Mouse (Mus musculus): Measurements from ENCODE around the gene Fam173b. TPM values are rescaled to one million over a fixed set of nuclear protein-coding genes. Genes with fewer than 3 reads are reported as not detected.

Gene Fam173b
- total and polyA plus RNA-seq, 2 experiments from 2014 or later: 13.4 to 15.1 TPM

GRCm38 (mm10) chr15:31611976-31612375 lies 10.3 kb downstream of the Fam173b start:
- no peak overlapping the region for H3K4me2 ChIP-seq (ENCODE audit: low read depth, low read length)
- H3K36me3 ChIP-seq (replicated peaks; ENCODE audit: control insufficient read depth, insufficient read depth, low read length): peaks cover 17% of the 10 kb centered on the region
- H3K4me1 ChIP-seq (ENCODE audit: control insufficient read depth, insufficient read depth): no peaks in the 10 kb centered on the region
- DNase-seq (ENCODE audit: low spot score) (no peak), ATAC-seq (ENCODE audit: insufficient read depth, low read depth) (no peak)
- no peak overlapping the region for H3K9ac ChIP-seq (replicated peaks; ENCODE audit: low read depth, low read length)
- WGBS: 90% methylated on average over 4 of the region's 4 CpGs
- H3K27ac ChIP-seq (ENCODE audit: low read depth): no peak overlapping the region
- H3K4me3 ChIP-seq (ENCODE audit: low read depth, low read length): no peak overlapping the region
- TF ChIP-seq CTCF (IDR thresholded peaks at IDR 0.05; ENCODE audit: low read depth) (no peak), EP300 (IDR thresholded peaks at IDR 0.05; ENCODE audit: low read depth) (no peak)
- no peaks in the 10 kb centered on the region for H3K27me3 ChIP-seq (ENCODE audit: control insufficient read depth, insufficient read depth, low read length)
- no peaks in the 10 kb centered on the region for H3K9me3 ChIP-seq (replicated peaks; ENCODE audit: control insufficient read depth, low read length)

- H3K36me3 ChIP-seq (replicated peaks; ENCODE audit: control insufficient read depth, insufficient read depth, low read length): peaks cover 32% of the 10 kb centered on the region
- no peak for DNase-seq (ENCODE audit: low spot score)
- ATAC-seq (ENCODE audit: insufficient read depth, low read depth): no peak
- no peak overlapping the region for H3K4me2 ChIP-seq (ENCODE audit: low read depth, low read length)
- no peak overlapping the region for H3K9ac ChIP-seq (replicated peaks; ENCODE audit: low read depth, low read length)
- H3K4me3 ChIP-seq (ENCODE audit: low read depth, low read length): no peak overlapping the region
- no peaks in the 10 kb centered on the region for H3K9me3 ChIP-seq (replicated peaks; ENCODE audit: control insufficient read depth, low read length)
- H3K27ac ChIP-seq (ENCODE audit: low read depth): no peak overlapping the region
- WGBS: 84% methylated on average over 6 of the region's 6 CpGs
- H3K27me3 ChIP-seq (ENCODE audit: control insufficient read depth, insufficient read depth, low read length): no peaks in the 10 kb centered on the region
- no peaks in the 10 kb centered on the region for H3K4me1 ChIP-seq (ENCODE audit: control insufficient read depth, insufficient read depth)
- TF ChIP-seq CTCF (IDR thresholded peaks at IDR 0.05; ENCODE audit: low read depth) (no peak), EP300 (IDR thresholded peaks at IDR 0.05; ENCODE audit: low read depth) (no peak)
These were observed 12.3 kb downstream of the Fam173b start for GRCm38 (mm10) chr15:31613826-31614453.

GRCm38 (mm10) chr15:31614666-31615065 lies 13.0 kb downstream of the Fam173b start:
- ATAC-seq (ENCODE audit: insufficient read depth, low read depth): no peak
- Histone ChIP-seq H3K27ac (ENCODE audit: low read depth) (no peak overlapping the region), H3K4me2 (ENCODE audit: low read depth, low read length) (no peak overlapping the region), H3K4me1 (ENCODE audit: control insufficient read depth, insufficient read depth) (no peaks in the 10 kb centered on the region), H3K27me3 (ENCODE audit: control insufficient read depth, insufficient read depth, low read length) (no peaks in the 10 kb centered on the region), H3K4me3 (ENCODE audit: low read depth, low read length) (no peak overlapping the region), H3K36me3 (replicated peaks; ENCODE audit: control insufficient read depth, insufficient read depth, low read length) (peaks cover 31% of the 10 kb centered on the region), H3K9me3 (replicated peaks; ENCODE audit: control insufficient read depth, low read length) (no peaks in the 10 kb centered on the region), H3K9ac (replicated peaks; ENCODE audit: low read depth, low read length) (no peak overlapping the region)
- no peak for DNase-seq (ENCODE audit: low spot score)
- no peak for TF ChIP-seq CTCF (IDR thresholded peaks at IDR 0.05; ENCODE audit: low read depth)
- no peak for TF ChIP-seq EP300 (IDR thresholded peaks at IDR 0.05; ENCODE audit: low read depth)
- 84% methylated on average over 2 of the region's 2 CpGs for WGBS

- no peak for DNase-seq (ENCODE audit: low spot score)
- no peak for ATAC-seq (ENCODE audit: insufficient read depth, low read depth)
- Histone ChIP-seq H3K27me3 (ENCODE audit: control insufficient read depth, insufficient read depth, low read length) (no peaks in the 10 kb centered on the region), H3K36me3 (replicated peaks; ENCODE audit: control insufficient read depth, insufficient read depth, low read length) (peaks cover 44% of the 10 kb centered on the region), H3K27ac (ENCODE audit: low read depth) (no peak overlapping the region), H3K4me2 (ENCODE audit: low read depth, low read length) (no peak overlapping the region), H3K4me1 (ENCODE audit: control insufficient read depth, insufficient read depth) (no peaks in the 10 kb centered on the region), H3K4me3 (ENCODE audit: low read depth, low read length) (no peak overlapping the region), H3K9ac (replicated peaks; ENCODE audit: low read depth, low read length) (no peak overlapping the region), H3K9me3 (replicated peaks; ENCODE audit: control insufficient read depth, low read length) (no peaks in the 10 kb centered on the region)
- TF ChIP-seq CTCF (IDR thresholded peaks at IDR 0.05; ENCODE audit: low read depth) (no peak), EP300 (IDR thresholded peaks at IDR 0.05; ENCODE audit: low read depth) (no peak)
- 88% methylated on average over 9 of the region's 9 CpGs for WGBS
These were observed 15.6 kb downstream of the Fam173b start for GRCm38 (mm10) chr15:31617261-31617660.

GRCm38 (mm10) chr15:31619521-31619920 lies 17.9 kb downstream of the Fam173b start:
- peaks cover 41% of the 10 kb centered on the region for H3K36me3 ChIP-seq (replicated peaks; ENCODE audit: control insufficient read depth, insufficient read depth, low read length)
- no peak for DNase-seq (ENCODE audit: low spot score)
- ATAC-seq (ENCODE audit: insufficient read depth, low read depth): no peak

More at GRCm38 (mm10) chr15:31619521-31619920, 17.9 kb downstream of the Fam173b start:
- Histone ChIP-seq H3K27me3 (ENCODE audit: control insufficient read depth, insufficient read depth, low read length) (no peaks in the 10 kb centered on the region), H3K27ac (ENCODE audit: low read depth) (no peak overlapping the region), H3K4me3 (ENCODE audit: low read depth, low read length) (no peak overlapping the region), H3K4me2 (ENCODE audit: low read depth, low read length) (no peak overlapping the region), H3K9ac (replicated peaks; ENCODE audit: low read depth, low read length) (no peak overlapping the region), H3K4me1 (ENCODE audit: control insufficient read depth, insufficient read depth) (no peaks in the 10 kb centered on the region), H3K9me3 (replicated peaks; ENCODE audit: control insufficient read depth, low read length) (no peaks in the 10 kb centered on the region)
- 92% methylated on average over 8 of the region's 8 CpGs for WGBS
- TF ChIP-seq CTCF (IDR thresholded peaks at IDR 0.05; ENCODE audit: low read depth) (peak; percentile 5; the same call in 1 of the 2 replicates), EP300 (IDR thresholded peaks at IDR 0.05; ENCODE audit: low read depth) (no peak)
